Mouse (Mus musculus) kidney, adult 10 weeks (tissue): Measurements from ENCODE around the gene Gm21958. TPM values are rescaled to one million over a fixed set of nuclear protein-coding genes. Genes with fewer than 3 reads are reported as not detected.

Experiments used
- polyA plus RNA-seq: library from polyadenylated mRNA; stranded (reverse); fragments of 350-450 nt; fragmentation: Illumina TruSeq; extraction: RNeasy Lipid Tissue Mini Kit (QIAGEN cat#74804); gene quantifications from one replicate; pipeline ENCODE4 v1.2.3, GENCODE M21; 2014; ENCODE audit warnings: low read depth, low replicate concordance

Gm21958 gene
- polyA plus RNA-seq = not detected

DNA sequence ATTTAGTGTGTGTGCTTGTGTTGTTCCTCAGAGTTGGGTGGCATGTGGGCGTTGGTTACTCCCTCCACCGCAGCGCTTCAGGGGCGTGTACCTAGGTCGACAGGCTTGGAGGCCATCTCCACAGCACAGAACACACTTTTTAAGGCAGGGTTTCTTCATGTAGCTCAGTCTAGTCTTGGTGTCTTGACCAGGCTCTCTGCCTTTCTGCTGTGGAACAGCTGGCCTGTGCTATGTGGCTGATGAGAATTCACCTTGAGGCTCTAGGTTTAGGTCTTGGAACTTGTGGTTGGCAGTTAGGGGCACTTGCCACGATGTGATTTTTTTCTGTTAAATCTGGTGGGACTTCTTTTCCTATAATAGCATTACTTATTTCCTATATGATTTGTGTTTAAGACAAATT, at the start of gene Gm21958:
Gene Gm21958, minus strand, starts transcription at position 101 of the 400 bp plus-strand sequence.

DNA sequence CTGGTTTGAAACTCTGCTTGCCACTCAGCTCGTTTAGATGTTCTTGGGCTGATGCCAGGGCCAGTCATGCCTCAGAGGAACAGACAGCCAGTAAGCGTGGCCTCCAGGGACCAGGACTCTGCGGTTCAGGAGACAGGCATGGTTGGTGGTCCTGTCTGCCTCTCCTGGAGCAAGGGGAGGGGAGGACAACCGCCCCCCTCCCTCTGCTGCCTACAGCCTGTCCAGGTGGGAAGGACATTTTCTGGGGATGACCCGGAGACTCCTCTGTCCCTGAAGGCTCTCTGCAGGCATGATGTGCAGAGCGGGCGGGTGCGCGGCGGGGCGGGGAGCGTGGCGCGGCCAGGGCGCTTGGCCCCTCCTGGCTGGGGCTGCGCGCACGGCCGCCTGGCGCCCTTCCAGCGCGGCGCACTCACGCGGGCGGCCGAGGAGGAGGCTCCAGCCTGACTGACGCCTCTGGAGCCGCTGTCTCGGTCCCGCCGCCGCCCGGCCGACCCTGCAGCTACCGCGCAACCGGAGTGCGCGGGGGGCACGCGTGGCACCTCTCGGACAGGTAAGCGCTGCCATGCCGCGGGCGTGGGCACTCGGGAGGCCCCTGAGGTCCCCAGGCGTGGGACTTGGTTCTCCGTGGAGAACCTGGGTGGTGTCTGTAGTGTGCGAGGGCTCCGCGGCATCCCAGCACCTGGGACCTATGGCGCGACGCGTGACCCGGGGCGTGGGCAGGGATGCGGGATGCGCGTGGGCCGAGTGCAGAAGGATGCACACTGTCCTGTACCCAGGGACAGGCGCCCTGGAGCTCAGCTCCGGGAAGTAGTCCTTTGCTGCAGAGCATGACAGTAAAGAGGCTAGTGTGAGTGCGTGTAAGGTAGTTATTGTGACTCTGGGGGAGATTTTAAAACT, 41.2 kb upstream of the Gm21958 start, which contains the start of gene Smad9:
Gene Smad9, plus strand, starts transcription at position 438 of the 897 bp plus-strand sequence.

DNA sequence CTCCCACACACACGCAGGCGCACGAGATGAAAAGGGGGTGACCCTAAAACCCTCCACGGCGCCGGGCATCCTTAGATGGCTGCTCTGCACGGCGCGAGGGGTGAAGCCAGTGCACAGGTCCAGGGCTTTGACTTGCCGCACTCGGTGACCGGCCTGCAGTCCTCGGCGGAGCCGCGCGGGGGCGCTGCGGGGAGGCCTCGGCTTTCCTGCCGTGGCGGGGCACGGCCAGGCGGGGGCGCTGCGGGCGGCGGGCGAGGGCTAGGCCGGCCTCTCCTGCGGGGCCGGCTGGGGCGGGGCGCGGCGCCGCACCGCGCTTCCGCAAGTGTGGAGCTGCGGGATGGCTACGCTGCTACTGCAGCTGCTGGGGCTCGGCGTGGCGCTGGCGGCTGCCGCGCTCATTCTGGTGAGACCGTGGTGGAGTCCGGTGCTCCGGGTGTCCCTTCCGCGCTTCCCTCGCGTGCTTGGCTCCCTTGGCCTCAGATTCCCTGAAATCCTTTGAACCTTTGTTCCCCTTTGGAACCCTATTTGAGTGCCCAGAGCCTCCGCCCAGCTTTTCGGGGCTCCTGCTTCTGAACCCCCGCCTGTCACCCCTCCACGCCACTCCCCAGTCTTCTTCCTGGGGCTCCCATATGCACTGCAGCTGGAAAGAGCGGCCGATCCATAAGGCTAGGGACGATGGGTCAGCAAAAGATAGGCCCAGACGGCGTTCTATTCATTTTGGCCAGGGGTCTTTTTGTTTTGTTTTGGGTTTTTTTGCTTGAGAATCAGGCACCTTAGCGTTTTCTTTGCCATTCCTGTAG, 21.3 kb upstream of the Gm21958 start, which contains the start of the genes Exosc8 and Alg5:
Gene Exosc8, minus strand, starts transcription at position 147 of the 800 bp plus-strand sequence.
Gene Alg5, plus strand, starts transcription at position 293 of the 800 bp plus-strand sequence.

DNA sequence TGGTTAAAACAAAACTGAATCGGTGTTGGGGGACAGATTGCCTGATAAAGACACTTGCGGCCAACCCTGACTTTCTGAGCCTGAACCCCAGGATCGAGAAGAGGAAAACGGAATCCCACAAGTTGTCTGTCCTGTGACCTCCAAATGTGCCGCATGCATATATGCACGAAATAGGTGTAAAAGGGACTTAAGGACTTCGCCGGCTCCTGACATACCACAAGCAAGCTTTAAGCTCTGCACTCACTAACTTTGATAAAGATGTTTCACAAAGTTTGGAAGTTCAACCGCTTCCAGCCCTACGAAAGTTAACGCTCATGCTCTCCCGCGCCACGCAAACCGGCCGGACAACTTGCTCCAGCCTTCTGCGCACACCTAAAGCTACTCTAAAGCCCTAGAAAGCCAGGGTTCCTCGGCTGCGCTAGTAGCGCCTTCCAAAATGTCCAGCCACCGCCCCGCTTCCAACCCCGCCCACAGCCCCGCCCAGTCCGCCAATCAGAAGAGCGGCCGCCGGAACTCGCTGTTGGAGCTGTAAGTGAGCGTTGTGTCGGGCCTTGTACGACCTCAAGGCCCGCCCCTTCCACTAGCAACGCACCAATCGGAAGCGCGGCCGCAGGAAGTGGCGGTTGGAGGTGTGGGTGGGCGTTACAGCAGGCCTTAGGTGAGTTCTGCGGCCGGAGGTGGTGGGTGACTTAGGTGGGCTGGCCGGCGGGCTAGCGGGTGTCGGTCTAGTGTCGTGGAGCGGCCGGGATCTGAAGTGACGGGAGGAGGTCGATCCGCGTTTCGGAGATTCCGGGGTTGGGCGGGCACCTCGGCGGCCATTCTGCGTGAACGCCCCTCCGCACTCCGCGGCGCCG, 21.7 kb downstream of the Gm21958 start, which contains the start of gene Supt20:
Gene Supt20, plus strand, starts transcription at position 606 of the 854 bp plus-strand sequence.

Other genes starting within 250 kb of the Gm21958 start
- 58.5 TPM for gene Supt20, start 21.5 kb downstream of the Gm21958 start, polyA plus RNA-seq
- 15.8 TPM for gene Exosc8, start 21.0 kb upstream of the Gm21958 start, polyA plus RNA-seq
- 40.0 TPM for gene Alg5, start 21.2 kb upstream of the Gm21958 start, polyA plus RNA-seq
- 3.6 TPM for gene Smad9, start 41.2 kb upstream of the Gm21958 start, polyA plus RNA-seq
- gene Rfxap, start 93.4 kb upstream of the Gm21958 start, polyA plus RNA-seq = 15.6 TPM
- not detected for gene Sertm1, start 201.5 kb upstream of the Gm21958 start, polyA plus RNA-seq